Mouse (Mus musculus): ENCODE results near the gene Sowahd.
"Not testable (repeated sequence)": the region's sequence is repeated elsewhere in the genome, so short reads cannot be mapped to it uniquely, and the experiment has no call there.

The Sowahd gene

DNA sequence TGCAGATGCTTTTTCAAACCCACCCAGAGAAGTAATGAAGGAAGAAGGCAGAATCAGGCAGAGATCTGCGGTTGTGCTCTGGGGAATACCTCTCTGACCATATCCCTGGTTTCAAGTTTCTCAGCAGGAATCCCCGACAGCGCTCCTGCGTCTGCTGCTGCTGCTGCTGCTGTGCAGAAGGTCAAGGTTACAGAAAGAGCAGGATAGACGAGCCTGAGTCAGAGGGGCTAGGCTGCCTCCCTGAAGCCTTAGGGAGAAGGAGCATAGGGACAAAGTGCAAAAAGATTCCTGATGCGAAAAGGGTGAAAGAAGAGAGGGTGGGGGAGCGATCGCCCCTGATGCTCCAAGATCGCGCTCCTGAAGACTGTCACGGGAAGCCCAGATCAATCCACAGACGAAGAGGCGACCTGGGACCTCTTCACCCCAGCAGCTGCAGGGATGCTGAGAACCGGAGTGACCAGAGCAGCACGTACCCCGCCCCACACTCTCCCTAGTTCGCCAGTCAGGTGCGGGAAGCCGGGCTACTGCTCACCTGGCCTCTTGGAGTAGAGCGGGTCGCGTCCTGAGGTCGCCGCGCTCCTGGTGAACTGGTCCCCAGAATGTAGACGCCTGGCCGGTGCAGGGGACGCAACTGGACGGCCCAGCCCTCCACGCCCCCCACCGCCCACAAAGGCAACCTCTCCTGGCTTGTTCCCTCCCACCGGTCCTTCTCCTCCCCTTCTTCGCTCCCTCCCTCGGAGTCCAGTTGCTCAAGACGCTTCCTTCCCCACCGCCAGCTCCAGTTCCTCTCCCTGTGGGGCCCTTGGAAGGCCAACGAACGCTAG lies at the start of gene Sowahd:
Gene Sowahd, plus strand, starts transcription at position 780 of the 824 bp plus-strand sequence.
- DNase-seq = no peak

DNA sequence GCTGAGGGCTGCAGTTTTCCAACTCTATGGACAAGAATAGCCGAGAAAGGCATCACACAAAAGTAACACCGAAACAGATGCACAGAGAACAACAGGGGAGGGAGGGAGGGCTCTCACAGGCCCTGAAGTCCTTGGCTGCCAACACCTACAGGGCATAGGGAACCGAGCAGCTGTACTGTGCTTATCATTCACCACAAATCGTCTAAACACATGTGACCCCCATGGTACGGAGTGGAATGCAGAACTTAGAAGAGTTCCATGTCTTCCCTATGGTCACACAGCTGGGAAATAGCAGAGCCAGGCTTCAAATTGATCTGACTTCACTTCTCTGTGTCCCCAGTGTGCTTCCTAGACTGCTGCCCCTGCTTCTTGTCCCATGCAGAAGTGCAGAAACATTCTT lies 34.8 kb upstream of the Sowahd start:
- no peak for DNase-seq

DNA sequence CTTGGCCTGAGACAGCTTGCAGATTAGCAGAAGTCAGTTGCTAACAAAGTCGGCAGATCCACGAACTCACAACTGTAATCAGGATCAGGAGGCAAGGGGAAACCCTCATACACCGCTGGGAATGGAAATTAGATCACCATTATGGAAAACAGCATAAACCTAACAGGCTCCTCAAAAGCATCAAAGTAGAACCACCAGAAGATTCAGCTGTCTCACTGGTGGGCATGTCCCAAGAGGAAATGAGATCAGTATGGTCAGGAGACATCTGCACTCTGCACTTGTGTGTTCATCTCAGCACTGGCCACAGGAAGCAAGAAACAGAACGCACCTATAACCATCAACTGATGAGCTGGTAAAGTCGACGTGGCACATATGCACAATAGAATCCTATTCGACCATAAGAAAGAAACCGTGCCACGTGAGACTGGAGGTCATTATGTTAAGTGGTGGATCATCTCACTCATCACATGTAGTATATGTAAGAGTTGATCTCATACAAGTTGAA lies 30.4 kb upstream of the Sowahd start:
- DNase-seq = no peak

DNA sequence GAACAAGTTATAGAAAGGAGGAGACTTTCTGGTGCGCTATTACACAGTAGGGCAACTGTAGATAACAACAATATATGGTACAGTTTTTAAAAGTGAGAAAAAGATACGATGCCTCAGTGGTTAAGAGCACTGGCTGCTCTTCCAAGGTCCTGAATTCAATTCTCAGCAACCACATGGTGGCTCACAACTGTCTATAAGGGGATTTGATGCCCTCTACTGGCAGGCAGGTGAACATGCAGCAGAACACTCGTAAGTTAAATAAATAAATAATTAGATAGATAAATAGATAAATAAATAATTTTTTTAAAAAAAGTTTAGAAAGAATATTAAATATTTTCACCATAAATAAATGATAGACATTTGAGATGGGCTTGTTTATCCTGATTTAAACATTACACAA lies 29.6 kb upstream of the Sowahd start:
- no peak for DNase-seq

DNA sequence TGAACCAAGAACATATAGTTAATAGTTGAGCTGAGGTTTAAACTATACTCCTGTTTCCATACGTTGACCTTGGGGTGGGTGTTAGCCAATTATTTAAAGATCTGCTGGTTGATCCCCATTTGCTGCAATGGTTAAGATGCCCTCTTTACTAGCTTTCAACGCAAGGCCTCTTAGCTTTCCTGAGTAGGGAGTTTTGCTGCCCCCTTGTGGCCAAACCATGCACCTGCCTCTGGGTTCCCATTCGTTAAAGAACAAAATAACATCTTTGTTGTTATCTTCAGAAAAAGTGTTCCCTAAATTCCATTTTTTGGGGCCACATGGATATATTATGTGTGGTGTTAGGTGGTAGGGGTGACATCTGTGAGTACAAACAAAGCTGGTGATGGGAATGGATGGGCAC lies 26.0 kb upstream of the Sowahd start:
- peak; percentile 62 for DNase-seq

DNA sequence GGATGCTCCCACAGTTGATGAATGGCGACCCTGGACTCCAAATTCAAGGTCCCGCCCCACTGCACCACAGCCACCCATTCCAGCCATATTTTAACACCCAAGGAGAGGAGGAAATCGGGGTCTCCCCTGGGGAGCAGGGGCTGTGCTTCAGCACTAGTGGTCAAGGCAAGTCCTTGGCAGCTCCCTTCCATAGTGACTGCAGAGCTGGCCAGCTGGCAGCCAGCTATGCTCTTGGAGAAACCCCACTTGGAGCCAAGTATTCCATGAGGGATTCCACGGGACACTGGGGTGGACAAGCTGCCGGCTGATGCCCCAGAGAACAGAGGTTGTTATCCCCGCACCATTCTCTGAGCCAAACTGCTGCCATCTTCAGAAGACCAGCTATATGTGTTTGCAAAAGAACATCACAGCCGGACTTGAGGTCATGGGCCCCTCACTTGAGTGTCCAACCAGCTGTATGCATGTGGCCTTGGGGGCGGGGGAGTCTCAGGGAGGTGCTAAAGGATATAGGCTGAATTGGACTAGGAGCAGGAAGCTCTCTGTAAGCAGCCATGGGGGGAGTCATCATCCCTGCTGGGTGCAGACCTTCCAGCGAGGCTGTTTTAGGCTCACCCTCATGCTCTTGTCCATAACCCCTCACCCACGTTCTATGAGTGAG lies 24.9 kb upstream of the Sowahd start:
- DNase-seq = no peak

DNA sequence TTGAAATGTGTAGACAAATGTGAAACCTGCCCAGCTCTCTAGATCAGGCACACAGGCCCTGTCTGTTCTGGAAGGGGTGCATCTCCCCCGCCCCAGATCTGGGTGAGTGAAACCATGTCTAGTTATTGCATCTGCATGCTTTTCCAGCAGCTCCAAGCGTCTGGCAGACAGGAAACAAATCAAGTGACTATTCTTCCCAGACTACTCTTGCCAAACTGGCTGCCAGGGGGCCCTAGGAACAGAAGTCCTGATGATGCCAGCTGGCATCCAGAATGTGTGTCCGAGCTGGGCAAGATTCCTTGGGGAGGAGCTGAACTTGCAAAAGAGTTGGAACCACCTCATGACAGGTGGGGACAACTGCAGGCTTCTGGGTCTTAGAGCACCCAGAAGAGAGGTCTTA lies 20.3 kb upstream of the Sowahd start:
- no peak for DNase-seq

DNA sequence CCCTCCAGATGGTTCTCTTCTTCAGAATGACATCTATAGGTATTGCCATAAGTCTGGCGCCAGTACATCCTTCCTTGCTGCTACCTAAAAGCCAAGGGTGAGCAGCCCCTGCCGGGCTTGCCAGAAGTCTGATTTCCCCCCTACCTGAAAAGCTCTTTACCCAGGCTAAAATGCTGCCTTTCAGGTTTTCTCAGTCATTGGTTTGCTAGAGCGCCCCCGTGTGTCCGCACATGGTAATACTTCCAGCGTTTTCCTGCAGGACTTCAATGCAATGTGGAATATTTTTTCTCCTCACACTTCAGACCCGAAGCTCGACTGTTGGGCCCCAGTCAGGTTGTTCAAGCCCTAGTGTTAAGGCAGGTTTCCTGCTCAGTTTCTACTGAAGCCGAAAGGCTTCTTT lies 5.9 kb upstream of the Sowahd start:
- peak; percentile 64 for DNase-seq

DNA sequence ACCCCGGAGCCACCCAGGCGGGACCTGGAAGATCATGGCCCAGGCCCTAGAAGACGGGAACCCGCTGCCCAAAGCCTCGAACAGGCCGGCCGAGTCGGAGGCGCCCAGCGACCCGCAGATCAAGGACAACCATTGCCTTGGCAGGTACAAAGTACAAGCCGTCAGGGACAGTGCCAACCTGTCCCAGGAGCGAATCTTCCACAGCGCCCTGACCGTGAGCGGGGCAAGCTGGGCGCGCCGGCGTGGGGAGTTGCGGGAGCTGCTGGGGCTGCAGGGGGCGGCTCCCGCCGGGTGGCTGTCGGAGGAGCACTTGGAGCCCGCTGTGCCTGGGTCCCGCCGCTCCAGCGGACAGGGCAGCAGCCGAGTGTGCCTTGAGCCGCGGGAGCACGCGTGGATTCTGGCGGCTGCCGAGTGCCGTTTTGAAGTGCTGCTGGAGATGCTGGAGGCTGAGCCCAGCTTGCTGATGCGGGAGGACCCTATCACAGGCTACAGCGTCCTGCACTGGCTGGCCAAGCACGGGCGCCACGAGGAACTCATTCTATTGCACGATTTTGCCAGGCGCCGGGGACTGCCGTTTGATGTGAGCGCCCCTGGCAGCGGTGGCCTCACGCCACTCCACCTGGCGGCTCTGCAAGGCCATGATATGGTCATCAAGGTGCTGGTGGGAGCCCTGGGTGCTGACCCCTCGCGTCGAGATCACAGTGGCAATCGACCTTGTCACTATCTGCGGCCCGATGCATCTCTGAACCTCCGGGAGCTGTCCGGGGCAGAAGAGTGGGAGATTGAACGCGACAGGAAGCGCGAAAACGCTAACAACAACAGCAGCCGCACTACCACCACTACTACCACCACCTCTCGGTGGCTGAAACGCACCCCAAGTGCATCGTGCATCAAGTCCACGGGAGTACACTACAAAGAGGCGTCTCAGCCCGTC lies 512 bp downstream of the Sowahd start:
- no peak for DNase-seq

DNA sequence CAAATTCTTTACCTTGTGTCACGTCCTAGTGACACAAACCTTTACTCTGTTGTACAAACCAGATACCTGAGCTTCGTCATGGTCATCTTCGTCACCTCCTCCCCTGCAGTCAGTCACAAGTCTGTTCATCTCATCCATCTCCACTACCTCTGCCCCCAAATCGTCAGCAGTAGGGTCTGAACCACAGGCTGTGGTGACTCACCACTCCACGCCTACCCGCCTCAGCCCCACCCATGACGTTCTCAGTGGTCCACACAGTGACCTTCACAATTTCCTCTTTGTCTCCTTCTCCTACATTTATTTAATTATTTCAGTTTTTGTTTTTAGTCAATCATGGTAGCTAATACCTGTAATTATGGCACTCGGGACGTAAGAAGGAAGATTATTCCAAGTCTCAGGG lies 15.3 kb downstream of the Sowahd start:
- no peak for DNase-seq

DNA sequence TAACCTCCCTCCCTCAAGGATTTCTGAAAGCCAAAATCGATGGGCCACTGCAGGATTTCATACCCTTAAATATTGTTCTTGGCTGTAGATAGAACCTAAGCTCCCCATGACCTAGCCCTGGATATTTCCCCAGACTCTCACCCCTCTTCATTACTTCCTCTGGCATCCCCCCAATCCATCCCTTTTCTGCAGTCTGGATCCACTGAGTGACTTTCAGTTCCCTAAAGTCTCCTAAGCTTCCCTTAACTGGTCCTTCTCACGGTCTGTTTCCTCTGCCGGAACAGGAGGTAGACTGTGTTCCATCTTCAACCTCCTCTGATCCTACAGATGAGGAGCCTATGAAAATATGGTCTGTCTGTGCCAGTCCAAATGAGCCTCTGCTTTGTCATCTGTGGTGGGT lies 18.7 kb downstream of the Sowahd start:
- no peak for DNase-seq

DNA sequence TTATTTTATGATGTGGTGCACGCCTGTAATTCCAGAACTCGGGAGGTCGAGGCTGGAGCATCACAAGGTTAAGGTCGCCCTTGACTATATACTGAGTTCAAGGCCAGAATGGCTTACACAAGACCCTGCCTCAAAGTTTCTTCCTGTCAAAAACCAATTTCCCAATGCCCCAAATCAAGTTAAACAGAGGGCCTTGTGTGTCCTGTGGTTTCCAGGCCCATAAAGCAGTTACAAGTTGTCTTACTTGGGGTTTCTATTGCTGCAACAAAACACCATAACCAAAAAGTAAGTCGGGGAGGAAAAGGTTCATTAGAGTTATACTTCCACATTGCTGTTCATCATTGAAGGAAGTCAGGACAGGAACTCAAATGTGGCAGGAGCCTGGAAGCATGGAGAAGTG lies 20.1 kb downstream of the Sowahd start:
- DNase-seq = no peak

DNA sequence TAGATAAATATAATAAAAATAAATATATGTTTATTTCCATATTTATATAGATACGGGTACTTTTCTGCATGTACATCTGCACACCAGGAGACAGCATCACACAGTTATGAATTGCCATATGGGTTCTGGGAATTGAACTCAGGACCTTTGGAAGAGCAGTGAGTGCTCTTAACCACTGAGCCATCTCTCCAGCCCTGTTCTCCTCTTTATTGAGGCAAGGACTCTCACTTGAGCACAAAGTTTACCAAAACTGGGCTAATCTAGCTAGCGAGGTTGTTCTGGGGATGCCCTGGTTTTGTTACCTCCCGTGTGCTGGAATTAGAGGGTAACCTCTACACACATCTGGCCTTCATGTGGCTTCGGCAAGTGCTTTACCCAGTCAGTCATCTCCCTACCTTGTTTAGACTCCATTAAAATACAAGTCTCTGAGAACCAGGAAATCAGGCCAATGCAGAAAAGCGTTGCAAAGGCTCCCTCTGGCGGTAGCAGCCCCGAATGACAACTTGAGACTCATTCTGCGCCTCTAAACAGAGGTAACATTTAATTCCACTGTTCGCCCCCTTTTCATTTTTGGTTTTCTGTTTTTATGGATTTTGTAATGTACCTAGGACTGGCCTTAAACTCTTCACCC lies 25.7 kb downstream of the Sowahd start:
- DNase-seq = peak; percentile 55

DNA sequence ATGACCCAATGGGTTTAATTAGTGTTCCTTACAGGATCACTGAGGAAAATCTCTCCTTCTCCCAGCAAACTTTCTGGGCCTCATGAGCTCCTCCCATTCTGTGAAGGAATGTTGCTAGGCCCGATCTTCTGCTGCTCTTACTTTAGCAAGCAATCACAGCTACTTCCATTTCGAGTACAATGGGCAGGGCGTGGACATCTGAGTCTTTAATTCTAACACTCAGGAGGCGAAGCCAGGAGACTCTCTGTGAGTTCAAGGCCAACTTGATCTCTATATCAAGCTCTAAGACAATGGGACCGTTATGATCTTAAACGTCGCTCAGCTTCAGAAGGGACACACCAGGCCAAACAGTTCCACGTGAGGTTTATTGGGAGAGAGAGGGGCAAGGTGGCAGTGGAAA lies 28.0 kb downstream of the Sowahd start:
- DNase-seq = no peak

DNA sequence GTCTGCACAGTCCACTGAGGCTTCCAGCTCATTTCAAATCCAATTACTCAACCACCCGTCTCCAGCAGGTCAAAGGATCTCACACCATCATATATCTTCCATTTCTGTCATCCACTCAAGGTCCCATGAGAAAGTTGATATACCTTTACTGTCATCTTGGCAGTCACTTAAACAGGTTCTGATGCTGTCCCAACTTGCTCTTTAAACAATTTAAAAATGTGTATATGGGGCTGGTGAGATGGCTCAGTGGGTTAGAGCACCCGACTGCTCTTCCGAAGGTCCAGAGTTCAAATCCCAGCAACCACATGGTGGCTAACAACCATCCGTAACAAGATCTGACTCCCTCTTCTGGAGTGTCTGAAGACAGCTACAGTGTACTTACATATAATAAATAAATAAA lies 31.7 kb downstream of the Sowahd start:
- DNase-seq = not testable (repeated sequence)

DNA sequence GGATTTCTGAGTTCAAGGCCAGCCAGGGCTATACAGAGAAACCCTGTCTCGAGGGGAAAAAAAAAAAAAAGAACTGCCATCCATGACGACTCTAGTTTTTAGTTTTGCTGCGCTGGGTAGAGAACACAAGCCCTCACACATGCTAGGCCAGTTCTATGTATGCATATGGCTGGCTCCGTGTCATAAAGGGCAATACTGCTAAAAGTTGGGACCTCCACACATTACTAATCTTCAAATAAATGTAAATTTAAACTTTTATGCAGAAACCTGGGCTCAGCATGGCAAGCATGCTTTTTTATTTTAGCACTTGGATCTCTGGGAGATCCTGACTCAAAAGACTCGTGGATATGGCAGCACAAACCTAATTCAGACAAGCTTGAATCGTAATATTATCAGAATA lies 32.5 kb downstream of the Sowahd start:
- DNase-seq = no peak

DNA sequence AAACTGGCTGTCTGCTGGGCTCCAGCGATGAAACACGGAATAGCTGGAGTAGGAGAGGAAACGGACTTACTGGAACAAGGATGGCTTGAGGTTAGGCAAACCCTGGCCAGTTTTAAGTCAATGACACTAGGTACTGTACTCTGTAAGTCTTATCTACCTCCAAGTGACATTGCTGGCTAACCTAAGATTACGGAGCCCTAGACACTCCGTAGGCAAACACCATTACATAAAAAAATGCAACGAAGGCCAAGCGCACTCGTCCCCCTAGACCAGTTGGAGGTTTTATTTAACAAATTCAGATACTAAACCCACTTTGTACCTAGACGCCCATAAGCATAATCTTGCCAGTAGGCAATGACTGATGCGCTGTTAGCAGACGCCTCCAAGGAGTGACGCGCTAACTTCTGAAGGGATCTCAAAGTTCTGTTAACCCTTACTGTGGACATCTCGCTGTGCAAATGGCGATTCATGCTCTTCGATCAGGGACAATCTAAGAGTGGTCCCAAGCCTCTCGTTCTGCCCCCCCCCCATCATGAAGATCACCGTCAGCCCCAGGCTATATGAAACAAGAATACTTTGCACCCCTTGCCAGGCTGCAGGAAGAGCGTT lies 35.8 kb downstream of the Sowahd start:
- no peak for DNase-seq

DNA sequence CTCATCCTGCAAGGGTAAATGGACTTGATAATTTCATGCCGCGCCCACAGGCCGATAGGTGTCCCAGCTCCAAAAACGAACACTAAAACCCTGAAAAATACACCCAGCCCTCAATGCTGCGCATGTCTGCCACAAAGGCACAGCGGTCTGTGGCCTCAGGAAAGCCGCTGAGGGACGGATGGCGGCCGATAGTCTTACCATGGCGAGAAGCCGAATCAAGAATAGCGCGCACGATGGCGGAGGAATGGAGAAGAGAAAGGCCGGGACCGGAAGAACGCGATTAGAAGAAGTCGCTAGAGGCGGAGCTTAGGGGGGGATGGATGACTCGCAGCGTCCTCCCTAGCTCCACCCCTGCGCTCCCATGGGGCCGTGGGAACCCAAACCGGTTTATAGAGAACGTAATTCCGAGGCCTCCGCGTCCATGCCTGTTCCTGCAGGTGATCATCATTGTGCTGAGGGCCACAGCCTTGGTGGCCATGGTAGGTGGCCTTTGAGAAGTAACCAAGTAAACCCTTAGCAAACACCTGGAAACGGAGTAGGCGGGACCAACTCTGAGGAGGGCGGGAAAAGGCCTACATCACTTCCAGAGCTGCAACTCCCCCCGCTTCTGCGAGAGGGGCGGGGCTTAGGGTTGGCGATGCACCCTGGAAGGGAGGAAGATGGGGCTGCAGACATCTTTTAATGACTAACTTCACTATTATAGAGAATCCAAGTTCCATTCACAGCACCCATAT lies 36.4 kb downstream of the Sowahd start, which contains the start of gene Rpl39:
Gene Rpl39, minus strand, starts transcription at position 476 of the 734 bp plus-strand sequence.
- peak; percentile 64 for DNase-seq

DNA sequence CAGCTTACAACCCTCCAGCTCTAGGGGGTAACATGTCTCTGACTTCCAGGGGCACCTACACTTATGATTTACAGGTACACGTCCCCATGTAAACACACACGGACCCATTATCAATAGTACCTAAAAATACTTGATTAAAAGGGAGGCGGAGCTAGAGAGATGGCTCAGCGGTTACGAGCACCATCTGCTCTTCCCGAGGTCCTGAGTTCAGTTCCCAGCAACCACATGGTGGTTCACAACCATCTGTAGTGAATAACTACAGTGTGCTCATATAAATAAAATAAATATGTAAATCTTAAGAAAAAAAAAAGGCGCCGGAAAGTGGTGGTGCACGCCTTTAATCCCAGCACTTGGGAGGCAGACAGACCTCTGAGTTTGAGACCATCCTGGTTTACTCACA lies 37.0 kb downstream of the Sowahd start:
- DNase-seq = no peak

DNA sequence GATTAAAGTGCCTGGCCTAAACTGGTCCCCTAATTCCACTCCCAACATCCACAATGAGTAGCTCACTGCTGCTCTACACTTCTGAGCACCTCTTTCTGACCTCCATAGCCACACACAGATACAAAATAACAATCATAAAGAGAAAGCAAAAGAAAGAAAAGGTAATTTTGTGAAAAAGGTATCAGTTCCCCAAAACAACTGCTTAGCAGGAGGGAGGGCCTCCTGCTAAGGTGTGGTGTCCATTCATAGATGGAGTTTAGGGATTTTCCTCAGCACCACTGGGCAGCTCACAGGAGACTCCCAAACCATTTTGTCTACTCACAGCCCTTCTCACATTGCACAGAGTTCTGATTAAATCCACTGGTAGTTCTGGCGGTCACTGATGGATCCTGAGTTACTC lies 40.1 kb downstream of the Sowahd start:
- no peak for DNase-seq

DNA sequence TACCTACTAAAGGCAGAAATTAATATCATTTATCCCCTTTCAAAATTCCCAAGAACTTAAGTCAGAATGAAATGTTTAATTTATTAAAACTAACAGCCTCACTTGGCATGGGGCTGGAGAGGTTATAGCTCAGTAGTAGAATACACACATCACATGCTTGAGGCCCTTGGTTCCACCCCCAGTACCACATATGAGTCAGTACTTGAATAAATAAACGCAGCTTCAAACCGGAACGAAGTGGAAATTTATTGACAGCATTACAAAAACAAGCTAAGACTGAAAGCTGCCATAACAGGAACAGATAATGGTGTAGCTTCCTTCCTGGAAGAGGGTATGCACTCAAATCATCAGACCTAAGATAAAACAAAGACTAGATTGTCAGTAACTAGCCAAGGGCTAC lies 42.8 kb downstream of the Sowahd start:
- DNase-seq = no peak
